Mouse (Mus musculus) MEL (cell line): ENCODE measurements around the gene Eif2s2.

Experiments used
- BHLHE40 ChIP-seq: IDR thresholded peaks from 2 replicates; pipeline ENCODE4 v1.6.1; 2012; ENCODE audit warnings: low read depth, mild to moderate bottlenecking, inconsistent platforms, low read length, improper control_type of control experiment, borderline replicate concordance
- CTCF ChIP-seq, 3 experiments: IDR thresholded peaks in 2 of 3; conservative IDR thresholded peaks in 1 of 3; 2 replicates each; pipeline ENCODE4 v1.5.1; 2011 to 2012; ENCODE audit warnings: low read length in 3 of 3, low read depth in 2 of 3, mild to moderate bottlenecking in 2 of 3, improper control_type of control experiment in 1 of 3, inconsistent platforms in 1 of 3, mixed read lengths in 1 of 3, moderate library complexity in 1 of 3; ENCODE audit not compliant: control insufficient read depth in 1 of 3, insufficient read depth in 1 of 3, poor library complexity in 1 of 3, severe bottlenecking in 1 of 3
- EP300 ChIP-seq, 2 experiments: IDR thresholded peaks; 2 replicates each; pipeline ENCODE4 v1.6.1; 2011; ENCODE audit warnings: improper control_type of control experiment in 2 of 2, low read length in 2 of 2, low read depth in 1 of 2, mild to moderate bottlenecking in 1 of 2
- GATA1 ChIP-seq: IDR thresholded peaks from 2 replicates; pipeline ENCODE4 v1.6.1; 2011; ENCODE audit warnings: low read depth, low read length, improper control_type of control experiment
- JUND ChIP-seq: IDR thresholded peaks from 2 replicates; pipeline ENCODE4 v1.6.1; 2011; ENCODE audit warnings: low read depth, mild to moderate bottlenecking, improper control_type of control experiment, low read length
- MAFK ChIP-seq: IDR thresholded peaks from 2 replicates; pipeline ENCODE4 v1.6.1; 2011; ENCODE audit warnings: low read depth, mild to moderate bottlenecking, low read length, improper control_type of control experiment, borderline replicate concordance
- MAX ChIP-seq: IDR thresholded peaks from 2 replicates; pipeline ENCODE4 v1.6.1; 2011; ENCODE audit warnings: low read length, improper control_type of control experiment
- MAZ ChIP-seq: IDR thresholded peaks from 2 replicates; pipeline ENCODE4 v1.6.1; 2012; ENCODE audit warnings: low read depth, mild to moderate bottlenecking, inconsistent platforms, low read length, improper control_type of control experiment
- MYB ChIP-seq: IDR thresholded peaks from 2 replicates; pipeline ENCODE4 v1.6.1; 2011; ENCODE audit warnings: mild to moderate bottlenecking, low read depth, low read length, improper control_type of control experiment
- POLR2A ChIP-seq, 2 experiments: IDR thresholded peaks; 2 replicates each; pipeline ENCODE4 v1.6.1; 2011 to 2012; ENCODE audit warnings: low read length in 2 of 2, mild to moderate bottlenecking in 2 of 2, control low read depth in 1 of 2, improper control_type of control experiment in 1 of 2, low read depth in 1 of 2, moderate library complexity in 1 of 2; ENCODE audit not compliant: control insufficient read depth in 1 of 2, insufficient read depth in 1 of 2, poor library complexity in 1 of 2
- ZC3H11A ChIP-seq: IDR thresholded peaks from 2 replicates; pipeline ENCODE4 v1.6.1; 2012; ENCODE audit warnings: low read depth, mild to moderate bottlenecking, inconsistent platforms, low read length, improper control_type of control experiment
- ZMIZ1 ChIP-seq: IDR thresholded peaks from 2 replicates; pipeline ENCODE4 v1.6.1; 2012; ENCODE audit warnings: low read depth, mild to moderate bottlenecking, inconsistent platforms, low read length, improper control_type of control experiment, moderate library complexity

DNA sequence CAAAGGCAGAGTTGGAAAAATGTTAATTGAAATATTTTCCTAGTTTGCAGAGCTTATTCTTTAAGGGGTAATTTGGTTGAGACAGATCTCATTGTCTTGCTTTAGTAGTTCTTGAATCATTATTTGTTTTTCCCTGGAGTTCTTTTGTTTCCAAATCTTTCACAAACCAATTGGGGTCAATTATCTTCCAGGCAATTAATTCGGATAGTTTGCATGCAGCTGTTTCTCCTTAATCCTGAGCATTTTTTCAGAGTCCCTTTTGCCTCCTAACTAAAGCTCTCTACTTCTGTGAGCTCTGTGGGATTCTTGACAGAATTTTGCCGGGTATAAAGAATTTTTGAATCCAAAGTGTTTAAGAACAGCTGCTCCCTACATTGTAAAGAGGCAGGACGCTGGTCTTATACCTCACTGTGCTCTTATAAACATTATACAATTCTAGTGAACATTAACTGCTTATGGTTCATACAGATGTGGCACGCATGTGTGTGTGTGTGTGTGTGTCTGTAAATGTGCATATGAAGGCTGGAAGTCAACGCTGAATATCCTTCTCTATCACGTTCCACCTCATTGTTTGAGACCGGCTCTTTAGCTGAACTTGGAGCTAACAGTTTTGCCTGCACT lies 32.8 kb upstream of the Eif2s2 start:
- TF ChIP-seq CTCF (IDR thresholded peaks at IDR 0.05 in 2 of 3, conservative IDR thresholded peaks at IDR 0.05 in 1 of 3; ENCODE audit: control insufficient read depth in 1 of 3, insufficient read depth in 1 of 3, low read depth in 2 of 3, low read length in 3 of 3, poor library complexity in 1 of 3, severe bottlenecking in 1 of 3) (no peak), JUND (no peak), MAX (no peak), POLR2A (IDR thresholded peaks at IDR 0.05; ENCODE audit: control insufficient read depth in 1 of 2, insufficient read depth in 1 of 2, low read depth in 1 of 2, low read length in 2 of 2, poor library complexity in 1 of 2) (no peak), GATA1 (no peak), MAFK (no peak), MAZ (no peak), MYB (no peak), ZMIZ1 (no peak), EP300 (IDR thresholded peaks at IDR 0.05; ENCODE audit: low read depth in 1 of 2, low read length in 2 of 2) (no peak), ZC3H11A (no peak), BHLHE40 (no peak)
